Mouse (Mus musculus): ENCODE data around the gene Ago1. TPM values are rescaled to one million over a fixed set of nuclear protein-coding genes. Genes with fewer than 3 reads are reported as not detected.

Ago1 gene
- total and polyA plus RNA-seq, 3 experiments, result 5.4 to 312 (median 15.4) TPM

DNA sequence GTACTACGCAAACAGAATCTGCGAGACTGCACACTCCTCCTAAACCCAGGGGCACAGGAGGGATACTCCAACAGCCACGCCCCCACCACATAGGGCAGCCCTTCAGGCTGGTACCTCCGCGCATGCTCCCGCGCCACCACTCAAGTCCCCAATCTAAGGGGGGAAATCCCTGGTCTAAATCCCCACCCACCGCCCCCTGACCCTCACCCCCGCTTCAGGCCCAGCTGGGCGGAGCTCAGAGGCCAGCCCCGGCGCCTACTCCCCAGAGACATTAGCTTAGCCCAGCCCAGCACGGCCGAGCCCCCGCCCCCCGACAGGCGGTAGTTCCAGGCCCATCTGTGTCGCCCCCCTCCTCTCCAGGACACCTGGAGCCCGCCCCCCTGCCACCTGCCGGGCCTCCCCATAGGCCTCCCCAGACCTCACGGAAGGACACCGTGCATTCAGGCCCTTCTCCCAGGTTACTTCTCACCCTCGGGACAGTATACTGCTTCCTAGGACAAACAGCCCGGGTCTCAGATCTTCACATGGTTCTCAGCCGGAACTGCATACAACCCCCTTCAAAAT is 580 bp downstream of the Ago1 start:
- peak overlapping the region; percentile 69 to 93 for H3K4me3 ChIP-seq (ENCODE audit: control insufficient read depth in 1 of 2, insufficient read depth in 1 of 2, low read depth in 2 of 2, low read length in 2 of 2)
- peaks cover 0 to 23% of the 10 kb centered on the region in 2 experiments for H3K4me1 ChIP-seq (ENCODE audit: control insufficient read depth in 1 of 2, insufficient read depth in 2 of 2, low read length in 2 of 2)
- peak overlapping the region; percentile 83 for H3K9ac ChIP-seq (ENCODE audit: control insufficient read depth, low read depth, low read length, poor library complexity, severe bottlenecking)
- peak; percentile 76 for DNase-seq (ENCODE audit: low read depth, low spot score)
- peaks cover 0 to 11% of the 10 kb centered on the region in 2 experiments; a peak in 2 of 4 replicates for H3K36me3 ChIP-seq (ENCODE audit: control insufficient read depth in 1 of 2, insufficient read depth in 2 of 2, low read length in 2 of 2)
- TF ChIP-seq MAX (IDR thresholded peaks at IDR 0.05; ENCODE audit: low read length) (0 out of 2 replicates have a peak, but pooled peaks have one; percentile 33), TAL1 (IDR thresholded peaks at IDR 0.05; ENCODE audit: low read length) (no peak), SIN3A (IDR thresholded peaks at IDR 0.05; ENCODE audit: low read length) (0 out of 2 replicates have a peak, but pooled peaks have one; percentile 1), NRF1 (IDR thresholded peaks at IDR 0.05; ENCODE audit: insufficient read depth, low read depth, low read length, poor library complexity, severe bottlenecking) (peak; percentile 82), MAZ (IDR thresholded peaks at IDR 0.05; ENCODE audit: low read depth, low read length) (peak; percentile 29; the same call in 1 of the 2 replicates), HCFC1 (IDR thresholded peaks at IDR 0.05; ENCODE audit: low read depth, low read length) (0 out of 2 replicates have a peak, but pooled peaks have one; percentile 16), ELF1 (IDR thresholded peaks at IDR 0.05; ENCODE audit: low read depth, low read length) (0 out of 2 replicates have a peak, but pooled peaks have one; percentile 21), USF1 (IDR thresholded peaks at IDR 0.05; ENCODE audit: low read depth, low read length) (0 out of 2 replicates have a peak, but pooled peaks have one; percentile 5), ZC3H11A (IDR thresholded peaks at IDR 0.05; ENCODE audit: low read depth, low read length) (no peak)
- no peaks in the 10 kb centered on the region for H3K9me3 ChIP-seq (replicated peaks; ENCODE audit: insufficient read depth, low read length)
- peak overlapping the region; percentile 85 for H3K27ac ChIP-seq (ENCODE audit: control insufficient read depth, low read depth, low read length)
- H3K27me3 ChIP-seq (ENCODE audit: control insufficient read depth in 1 of 2, insufficient read depth in 2 of 2, low read length in 2 of 2), result no peaks in the 10 kb centered on the region
- peaks cover 11% of the 10 kb centered on the region for H3K79me2 ChIP-seq (ENCODE audit: control insufficient read depth, insufficient read depth, low read length, poor library complexity)

DNA sequence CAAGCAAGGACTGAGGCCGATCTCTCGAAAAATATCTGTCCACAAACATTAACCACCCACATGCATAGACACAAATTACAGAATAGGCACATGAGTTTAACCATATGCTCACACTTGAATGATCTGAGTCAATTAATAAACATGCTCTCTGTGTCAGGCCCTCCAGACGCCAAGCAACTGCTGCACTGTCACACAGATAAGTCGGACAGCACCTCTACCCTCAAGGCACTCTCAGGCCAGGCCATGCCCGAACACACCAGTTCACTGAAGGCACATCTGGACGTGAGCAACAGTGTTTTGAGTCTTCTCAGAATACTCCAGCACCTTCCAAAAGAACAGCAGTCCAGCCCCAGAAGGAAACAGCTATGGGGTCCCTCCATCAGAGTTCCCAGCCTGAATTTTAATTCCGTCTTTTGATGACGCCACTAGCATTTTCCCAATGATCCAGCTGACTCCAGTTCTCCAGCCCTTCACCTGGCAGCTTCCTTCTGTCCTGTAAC is 2.1 kb downstream of the Ago1 start:
- no peaks in the 10 kb centered on the region for H3K9me3 ChIP-seq (replicated peaks; ENCODE audit: insufficient read depth, low read length)
- H3K36me3 ChIP-seq (ENCODE audit: control insufficient read depth in 1 of 2, insufficient read depth in 2 of 2, low read length in 2 of 2), result peaks cover 0 to 11% of the 10 kb centered on the region in 2 experiments; a peak in 2 of 4 replicates
- peaks cover 11% of the 10 kb centered on the region for H3K79me2 ChIP-seq (ENCODE audit: control insufficient read depth, insufficient read depth, low read length, poor library complexity)
- peaks cover 0 to 23% of the 10 kb centered on the region in 2 experiments for H3K4me1 ChIP-seq (ENCODE audit: control insufficient read depth in 1 of 2, insufficient read depth in 2 of 2, low read length in 2 of 2)
- H3K27me3 ChIP-seq (ENCODE audit: control insufficient read depth in 1 of 2, insufficient read depth in 2 of 2, low read length in 2 of 2), result no peaks in the 10 kb centered on the region
- H3K4me3 ChIP-seq (ENCODE audit: control insufficient read depth in 1 of 2, insufficient read depth in 1 of 2, low read depth in 2 of 2, low read length in 2 of 2), result no peak overlapping the region
- H3K9ac ChIP-seq (ENCODE audit: control insufficient read depth, low read depth, low read length, poor library complexity, severe bottlenecking), result no peak overlapping the region
- DNase-seq (ENCODE audit: low read depth, low spot score), result no peak
- TF ChIP-seq BHLHE40 (IDR thresholded peaks at IDR 0.05; ENCODE audit: borderline replicate concordance, low read depth, low read length), result no peak
- no peak for TF ChIP-seq RCOR1 (IDR thresholded peaks at IDR 0.05; ENCODE audit: low read depth, low read length)
- no peak for TF ChIP-seq ZMIZ1 (IDR thresholded peaks at IDR 0.05; ENCODE audit: low read depth, low read length)
- TF ChIP-seq CHD1 (IDR thresholded peaks at IDR 0.05; ENCODE audit: low read depth, low read length), result no peak
- no peak for TF ChIP-seq JUND (IDR thresholded peaks at IDR 0.05; ENCODE audit: low read depth, low read length)
- TF ChIP-seq TAL1 (IDR thresholded peaks at IDR 0.05; ENCODE audit: low read length), result no peak
- no peak for TF ChIP-seq KAT2A (conservative IDR thresholded peaks at IDR 0.05; ENCODE audit: low read depth, low read length)
- no peak for TF ChIP-seq POLR2A (IDR thresholded peaks at IDR 0.05; ENCODE audit: control insufficient read depth in 1 of 2, insufficient read depth in 1 of 2, low read depth in 1 of 2, low read length in 2 of 2, poor library complexity in 1 of 2)
- no peak for TF ChIP-seq ZC3H11A (IDR thresholded peaks at IDR 0.05; ENCODE audit: low read depth, low read length)
- no peak for TF ChIP-seq MYB (IDR thresholded peaks at IDR 0.05; ENCODE audit: low read depth, low read length)
- no peak for TF ChIP-seq POLR2AphosphoS2 (IDR thresholded peaks at IDR 0.05; ENCODE audit: low read length)
- TF ChIP-seq NRF1 (IDR thresholded peaks at IDR 0.05; ENCODE audit: insufficient read depth, low read depth, low read length, poor library complexity, severe bottlenecking), result no peak
- TF ChIP-seq RAD21 (IDR thresholded peaks at IDR 0.05; ENCODE audit: low read depth, low read length), result no peak
- TF ChIP-seq CTCF (IDR thresholded peaks at IDR 0.05 in 2 of 3, conservative IDR thresholded peaks at IDR 0.05 in 1 of 3; ENCODE audit: control insufficient read depth in 1 of 3, insufficient read depth in 1 of 3, low read depth in 2 of 3, low read length in 3 of 3, poor library complexity in 1 of 3, severe bottlenecking in 1 of 3), result no peak
- no peak for TF ChIP-seq MAZ (IDR thresholded peaks at IDR 0.05; ENCODE audit: low read depth, low read length)
- TF ChIP-seq TBP (IDR thresholded peaks at IDR 0.05; ENCODE audit: low read depth, low read length), result no peak
- H3K27ac ChIP-seq (ENCODE audit: control insufficient read depth, low read depth, low read length), result no peak overlapping the region
